Mouse (Mus musculus) embryo, embryonic 11 days (tissue): ENCODE measurements around the gene Irf6.

Experiments
- DNase-seq: peaks from one replicate; pipeline ENCODE4 v3.0.0-alpha.2; 2015

The Irf6 gene

DNA sequence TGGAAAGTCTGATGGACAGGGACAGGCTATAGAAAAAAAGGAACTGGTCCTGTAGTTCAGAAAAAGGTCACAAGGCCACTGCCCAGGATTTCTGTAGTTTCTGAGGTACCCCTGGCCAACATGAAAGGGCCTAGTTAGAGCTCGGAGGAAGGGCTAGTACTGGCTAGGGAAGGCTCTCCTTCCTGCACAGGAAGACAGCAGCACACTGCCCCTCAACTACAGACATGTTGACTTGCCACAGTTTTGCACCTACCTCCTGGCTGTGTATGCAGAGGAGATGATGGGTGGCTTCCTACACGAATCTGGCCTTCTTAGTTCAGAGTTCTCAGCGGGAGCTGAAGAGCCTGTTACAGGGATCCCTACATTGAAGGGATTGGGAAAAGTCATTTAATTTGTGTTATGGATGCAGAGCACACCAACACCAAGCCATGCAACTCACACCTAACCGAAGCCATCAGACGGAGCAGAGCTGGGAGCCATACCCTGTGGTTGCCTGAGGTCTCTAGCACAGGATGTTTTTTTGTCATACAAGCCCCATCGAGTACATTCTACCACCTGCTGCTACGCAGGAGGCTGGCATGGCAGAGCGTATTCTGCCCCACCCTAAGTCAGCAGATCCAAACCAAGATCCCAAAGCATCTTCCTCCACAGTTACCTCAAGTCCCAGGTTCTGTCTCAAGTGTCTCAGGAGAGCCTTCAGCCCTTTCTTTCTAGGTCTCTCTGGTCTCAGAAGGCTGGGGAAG lies 47.9 kb downstream of the Irf6 start:
- DNase-seq: no peak

DNA sequence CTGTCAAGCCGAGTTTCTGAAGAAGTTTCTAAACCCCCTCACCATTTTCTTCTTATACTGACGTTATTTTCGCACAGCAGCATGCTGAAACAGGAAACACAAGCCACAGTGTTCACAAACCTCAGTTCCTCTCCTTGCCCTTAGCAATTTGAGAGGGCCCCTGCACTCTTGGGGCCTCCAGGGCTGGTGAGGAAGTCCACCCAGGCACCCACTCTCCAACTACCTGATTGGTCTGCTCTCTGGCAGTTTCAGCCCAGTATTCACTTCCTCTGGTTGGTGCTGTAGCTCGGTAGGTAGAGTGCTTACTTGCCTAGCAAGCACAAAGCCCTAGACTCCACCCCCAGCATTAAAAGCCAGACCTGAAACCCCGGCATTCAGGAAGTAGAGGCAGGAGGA lies 48.5 kb downstream of the Irf6 start, which contains the start of gene Traf3ip3:
TSS of gene Traf3ip3 (minus strand) at position 321 of the 396 bp plus-strand sequence.
- DNase-seq: no peak

DNA sequence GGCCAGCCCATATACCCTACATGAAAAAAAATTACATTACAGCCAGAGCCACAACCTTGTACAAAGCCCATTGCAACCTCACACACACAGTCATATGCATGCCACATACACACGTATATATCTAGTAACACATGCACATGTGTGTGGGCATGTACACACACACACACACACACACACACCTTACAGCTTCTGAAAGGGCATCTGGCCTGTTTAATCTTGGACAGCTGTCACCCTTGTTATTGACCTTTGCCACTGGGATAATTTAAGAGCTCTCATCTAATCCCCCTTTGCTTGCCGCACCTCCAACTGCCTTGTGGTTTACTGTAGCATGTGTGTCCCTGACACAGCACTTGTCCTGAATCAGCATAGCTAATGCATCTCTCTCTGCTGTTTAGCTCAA lies 50.9 kb downstream of the Irf6 start:
- DNase-seq: no peak

DNA sequence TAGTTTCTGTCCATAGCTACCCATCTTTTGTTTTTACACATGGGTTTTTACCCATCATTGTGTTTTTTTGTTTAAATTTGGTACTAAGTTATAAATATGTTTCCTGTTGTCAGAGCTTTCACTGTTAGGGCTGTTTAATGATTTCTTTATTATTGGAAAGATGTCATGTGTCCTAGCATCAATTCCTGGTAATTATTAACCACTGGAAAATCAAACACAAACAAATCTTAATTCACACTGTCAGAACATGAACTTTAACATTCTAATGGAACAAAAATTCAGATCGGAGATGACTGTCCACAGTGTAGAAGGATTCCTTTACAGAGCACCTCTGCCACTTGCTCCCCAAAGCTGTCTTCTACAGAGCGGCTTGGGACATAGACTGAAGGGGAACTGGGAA lies 52.5 kb downstream of the Irf6 start:
- DNase-seq: no peak

DNA sequence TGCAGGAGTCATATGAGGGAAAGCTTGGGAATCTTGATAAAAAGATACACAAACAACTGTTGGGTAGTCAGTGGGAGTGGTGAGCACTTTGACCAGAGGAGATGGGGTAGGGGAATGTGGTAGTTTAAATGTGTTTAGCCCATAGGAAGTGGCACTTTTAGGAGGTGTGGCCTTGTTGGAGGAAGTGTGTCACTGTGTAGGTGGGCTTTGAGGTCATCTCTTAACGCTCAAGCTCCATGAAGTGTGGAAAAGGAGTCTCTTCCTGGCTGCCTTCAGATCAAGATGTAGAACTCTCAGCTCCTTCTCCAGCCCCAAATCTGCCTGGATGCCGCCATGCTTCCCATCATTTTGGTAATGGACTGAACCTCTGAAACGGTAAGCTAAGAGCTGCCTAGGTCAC lies 54.6 kb downstream of the Irf6 start, which contains the start of gene Lamb3:
TSS of gene Lamb3 (plus strand) at position 197 of the 400 bp plus-strand sequence.
- DNase-seq: no peak

DNA sequence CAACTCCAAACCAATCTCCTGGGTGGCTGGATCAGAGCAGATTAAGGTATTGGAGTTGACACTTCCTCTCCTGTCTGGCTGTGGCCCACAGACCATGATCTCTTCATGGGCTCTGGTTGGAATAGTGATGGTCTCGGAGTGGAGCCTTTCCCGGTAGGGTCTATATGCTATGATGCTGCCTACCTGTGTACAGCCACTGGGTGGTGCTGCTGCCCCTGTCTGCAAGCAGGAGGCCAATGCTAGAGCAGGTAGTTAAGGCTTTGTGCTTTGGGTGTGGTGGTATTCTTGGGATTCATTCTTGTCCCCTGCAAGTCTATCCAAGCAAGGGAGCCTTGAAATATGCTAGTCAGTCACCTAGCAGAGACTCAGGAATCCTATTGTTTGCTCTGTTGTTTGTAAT lies 55.3 kb downstream of the Irf6 start:
- DNase-seq: peak; percentile 58

DNA sequence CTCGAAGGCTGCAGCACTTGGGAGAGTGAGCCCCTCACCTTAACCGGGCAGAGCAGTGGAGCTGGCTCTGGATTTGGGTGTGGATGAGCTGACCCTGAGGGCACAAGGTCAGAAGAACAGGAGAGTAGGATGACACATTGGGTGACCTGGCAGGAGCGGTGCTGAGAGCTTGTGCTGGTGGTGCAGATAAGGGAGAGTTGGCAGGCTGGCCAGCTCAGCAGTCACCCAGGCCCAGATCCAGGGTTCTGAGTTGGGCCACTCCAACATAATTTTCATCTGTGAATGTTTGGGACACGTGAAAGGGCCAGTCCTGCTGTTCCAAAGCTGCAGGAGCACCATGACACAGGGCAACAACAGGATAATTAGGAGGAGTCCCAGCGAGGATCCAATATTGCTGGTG lies 58.5 kb downstream of the Irf6 start:
- DNase-seq: no peak

DNA sequence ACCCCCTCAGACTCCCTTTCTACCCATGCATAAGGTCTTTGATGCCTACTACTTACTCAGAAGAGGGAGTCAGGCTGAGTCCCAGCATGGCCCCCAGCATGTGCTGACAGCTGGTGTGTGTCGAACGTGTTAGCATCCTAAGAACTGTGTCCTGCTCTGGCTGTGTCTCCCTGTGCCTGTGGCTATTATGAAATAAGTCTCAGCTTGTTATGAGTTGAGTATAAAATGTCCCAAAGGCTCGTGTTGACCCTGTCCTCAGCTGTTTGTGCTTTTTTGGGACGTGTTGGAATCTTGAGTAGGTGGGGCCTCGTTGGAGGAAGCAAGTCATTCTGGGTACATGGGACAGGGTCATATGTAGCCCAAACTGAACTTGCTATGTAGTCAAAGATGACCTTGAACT lies 61.1 kb downstream of the Irf6 start:
- no peak for DNase-seq

DNA sequence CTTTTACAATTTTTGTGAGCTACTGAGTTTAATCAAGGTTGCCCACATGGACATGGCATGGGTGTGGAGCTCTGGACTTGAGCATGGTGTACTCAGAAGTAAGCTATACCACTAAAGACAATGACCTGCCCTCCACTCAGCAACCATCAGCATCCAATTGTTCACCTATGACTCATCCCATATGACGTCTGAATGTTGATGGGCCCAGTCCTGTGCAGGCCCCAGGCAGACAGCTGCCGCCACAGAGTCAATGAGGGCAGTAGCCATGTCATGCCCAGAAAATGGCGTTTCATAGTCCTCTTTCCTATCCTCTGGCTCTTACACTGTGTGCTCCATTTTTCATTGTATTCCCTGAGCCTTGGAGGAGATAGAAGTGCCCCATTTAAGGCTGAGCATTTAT lies 63.1 kb downstream of the Irf6 start:
- no peak for DNase-seq

DNA sequence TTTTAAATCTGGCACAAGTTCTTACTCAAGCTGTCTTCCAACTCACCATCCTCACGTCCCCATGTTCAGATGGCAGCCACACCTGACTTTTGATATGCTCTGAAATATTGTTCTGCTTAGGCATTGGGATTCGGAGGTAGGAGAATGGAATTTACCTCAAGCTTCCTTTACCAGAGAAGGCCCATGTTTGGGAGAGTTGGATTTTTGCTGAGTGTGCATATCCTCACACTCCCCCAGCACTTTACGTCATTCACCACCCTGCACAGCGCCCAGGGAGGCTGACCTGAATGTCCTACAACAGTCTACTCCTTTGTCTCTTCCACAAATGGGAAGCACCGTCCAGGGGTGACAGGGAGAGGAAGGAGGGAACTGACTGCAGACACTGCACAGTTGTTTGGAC lies 67.5 kb downstream of the Irf6 start:
- no peak for DNase-seq
